Mouse (Mus musculus): ENCODE measurements around the gene Slc9a4.
"Not testable (repeated sequence)": the region's sequence is repeated elsewhere in the genome, so short reads cannot be mapped to it uniquely, and the experiment has no call there.

Gene Slc9a4

DNA sequence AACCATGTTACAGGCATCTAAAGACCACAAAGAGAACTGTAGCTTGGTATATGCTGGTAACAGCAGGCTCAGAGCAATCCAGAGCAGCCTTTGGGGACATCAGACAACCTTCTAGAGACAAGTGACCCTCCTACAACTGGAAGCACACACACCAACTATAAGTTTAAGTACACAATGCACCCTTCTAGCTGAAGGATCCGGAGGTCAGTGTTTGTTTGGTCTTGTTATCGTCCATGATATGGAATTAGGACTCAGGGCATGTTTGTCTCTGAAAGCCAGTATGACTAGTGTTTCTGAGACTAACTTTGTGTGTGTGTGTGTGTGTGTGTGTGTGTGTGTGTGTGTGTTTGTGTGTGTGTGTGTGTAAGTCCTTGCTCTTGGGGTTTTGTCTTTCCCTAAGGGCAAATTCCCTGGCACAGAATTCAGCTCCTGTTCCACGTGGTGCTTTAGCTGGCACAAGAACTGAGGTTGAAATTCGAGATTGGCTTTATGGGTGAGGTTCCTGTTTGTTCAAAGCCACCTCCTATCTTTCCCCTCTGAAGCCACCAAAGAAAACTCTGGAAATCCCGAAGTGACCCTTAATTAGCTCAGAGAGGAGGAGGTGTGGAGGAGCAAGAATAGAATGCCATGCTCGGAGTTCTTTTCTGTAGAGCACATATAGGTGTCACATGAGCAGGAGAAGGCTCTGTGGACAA is 71.1 kb downstream of the Slc9a4 start:
- DNase-seq (ENCODE audit: low read depth) = no peak

DNA sequence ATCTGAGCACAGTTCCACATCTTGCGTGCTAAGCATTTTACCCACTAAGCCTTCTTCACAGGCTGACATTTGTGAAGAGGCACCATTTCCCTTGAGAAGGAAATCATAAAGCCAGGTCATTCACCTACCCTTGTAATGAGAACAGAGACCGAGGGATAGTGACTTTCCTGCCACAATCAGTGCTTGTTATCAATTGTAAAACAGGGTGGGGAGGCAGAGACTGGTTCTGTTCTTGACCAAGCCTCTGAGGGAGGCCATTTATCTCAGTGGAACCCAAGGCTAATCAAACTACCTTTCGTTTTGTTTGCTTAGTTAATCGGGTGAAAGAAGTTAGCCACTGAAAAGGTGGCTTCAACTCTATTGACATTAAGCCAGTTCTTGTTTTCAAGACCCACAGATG is 77.2 kb downstream of the Slc9a4 start:
- no peak for DNase-seq (ENCODE audit: low read depth)

DNA sequence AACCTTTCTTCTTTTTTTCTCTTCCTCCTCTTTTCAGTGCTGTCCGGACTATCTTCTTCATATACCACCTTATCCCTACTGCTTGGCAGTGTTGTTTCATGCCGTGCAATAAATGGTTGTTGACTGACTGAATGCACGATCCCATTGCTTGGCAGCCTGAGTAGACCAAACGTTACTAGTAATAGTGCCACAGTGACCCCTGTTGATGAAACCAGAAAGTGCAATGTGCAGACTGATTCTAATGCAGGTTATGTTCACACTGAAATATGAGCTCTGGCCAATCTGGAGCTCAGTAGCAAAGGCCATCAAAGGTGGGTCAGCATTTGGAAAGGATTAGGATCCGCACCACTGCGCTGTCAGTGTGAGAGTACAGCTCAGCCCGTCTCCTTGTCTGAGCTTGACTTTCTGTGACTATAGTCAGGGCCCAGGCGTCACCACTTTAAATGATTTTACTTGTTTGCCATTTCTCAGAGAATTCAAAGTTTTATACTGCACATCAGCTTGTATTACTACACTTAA is 78.2 kb downstream of the Slc9a4 start:
- DNase-seq (ENCODE audit: low read depth) = peak; percentile 38

DNA sequence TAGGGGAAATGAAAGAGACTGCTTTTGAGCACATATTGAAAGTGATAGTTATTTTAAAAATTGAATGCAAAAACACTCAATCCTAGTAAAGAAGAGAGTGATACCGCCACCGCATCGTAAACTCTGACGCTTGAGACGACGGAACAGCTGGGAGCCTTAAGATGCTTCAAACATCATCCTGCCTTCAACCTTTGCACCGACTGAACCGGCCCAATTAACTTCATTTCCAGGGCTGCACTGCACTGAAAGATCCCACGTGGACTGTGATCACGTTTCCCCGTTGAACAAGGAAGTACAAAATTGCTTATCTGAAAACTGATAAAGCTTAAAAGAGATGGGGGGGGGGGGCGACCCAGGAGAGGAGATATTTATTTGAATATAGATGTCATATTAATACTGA is 79.1 kb downstream of the Slc9a4 start:
- DNase-seq (ENCODE audit: low read depth) = no peak

DNA sequence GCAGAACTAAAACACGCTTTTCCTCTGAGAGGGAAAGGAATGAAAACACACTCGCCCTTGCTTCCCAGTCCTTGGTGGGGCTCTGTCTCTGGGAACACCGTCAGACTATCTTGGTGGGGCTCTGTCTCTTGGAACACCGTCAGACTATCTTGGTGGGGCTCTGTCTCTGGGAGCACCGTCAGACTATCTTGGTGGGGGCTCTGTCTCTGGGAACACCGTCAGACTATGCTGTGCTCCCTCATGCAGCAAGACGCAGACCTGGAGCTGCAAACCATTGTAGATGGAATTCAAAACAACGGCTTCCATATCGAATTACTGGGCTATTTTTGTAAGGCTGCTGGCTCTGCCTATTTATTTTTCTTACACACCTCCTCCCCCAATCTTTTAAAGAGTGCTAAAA is 79.6 kb downstream of the Slc9a4 start:
- no peak for DNase-seq (ENCODE audit: low read depth)

DNA sequence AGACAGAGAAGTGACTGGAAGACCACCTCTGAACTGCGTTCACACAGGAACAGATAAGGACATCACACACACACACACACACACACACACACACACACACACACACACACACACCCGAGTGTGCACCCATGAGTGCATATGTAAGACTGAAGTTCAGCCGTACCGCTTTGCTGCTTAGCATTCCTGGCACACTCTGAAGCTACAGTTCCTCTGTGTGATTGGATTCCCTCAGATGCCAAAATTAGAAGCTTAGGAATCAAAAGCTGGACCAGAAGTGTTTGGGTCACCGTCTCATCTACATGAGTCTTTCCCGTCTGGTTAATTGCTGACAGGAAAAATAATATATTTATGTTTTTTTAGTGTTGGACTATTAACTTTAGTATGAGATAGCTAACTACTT is 81.0 kb downstream of the Slc9a4 start:
- no peak for DNase-seq (ENCODE audit: low read depth)

DNA sequence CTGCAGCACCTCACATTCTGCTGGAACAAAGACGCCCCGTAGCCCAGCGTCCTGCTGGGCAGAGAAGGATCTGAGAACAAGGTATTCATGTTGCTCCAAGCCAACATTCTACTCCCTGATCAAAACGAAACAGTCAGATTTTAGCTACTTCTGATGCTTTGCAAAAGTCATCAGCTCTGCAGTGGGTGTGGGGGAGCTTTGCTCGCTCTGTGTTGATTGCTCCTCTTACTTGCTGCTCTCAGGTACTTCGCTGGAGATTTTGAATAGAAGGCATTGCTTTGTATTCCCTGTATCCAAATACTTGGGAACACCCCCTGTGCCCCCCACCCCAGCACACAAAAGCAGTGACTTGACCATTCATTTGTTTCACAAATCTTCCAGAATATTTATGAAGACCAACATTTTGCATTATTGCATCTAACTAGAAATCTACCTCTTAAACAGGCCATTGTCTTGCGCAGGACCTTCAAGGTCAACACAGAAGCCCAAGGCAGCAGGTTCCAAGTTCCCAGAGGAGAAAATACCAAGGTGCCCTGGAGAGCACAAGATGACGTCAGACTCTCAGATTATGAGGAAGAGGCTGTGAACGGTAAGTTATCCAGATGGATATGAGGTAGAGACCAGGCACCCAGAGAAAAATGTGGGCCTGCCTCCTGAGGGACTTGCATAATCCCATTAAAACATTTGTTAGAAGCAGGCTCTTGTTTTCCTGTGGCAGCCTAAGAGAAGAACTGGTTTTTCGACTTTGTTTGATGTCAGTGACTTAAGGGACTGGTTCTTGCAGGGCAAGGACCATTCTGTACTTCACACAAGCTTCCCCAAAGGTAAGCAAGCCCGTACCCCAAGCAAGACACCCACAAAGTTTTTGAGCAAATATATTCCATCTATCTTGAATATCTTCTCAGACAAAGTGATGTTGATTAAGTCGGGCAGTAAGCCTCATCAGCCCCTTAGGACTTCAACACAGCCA is 85.8 kb downstream of the Slc9a4 start:
- DNase-seq (ENCODE audit: low read depth) = no peak

DNA sequence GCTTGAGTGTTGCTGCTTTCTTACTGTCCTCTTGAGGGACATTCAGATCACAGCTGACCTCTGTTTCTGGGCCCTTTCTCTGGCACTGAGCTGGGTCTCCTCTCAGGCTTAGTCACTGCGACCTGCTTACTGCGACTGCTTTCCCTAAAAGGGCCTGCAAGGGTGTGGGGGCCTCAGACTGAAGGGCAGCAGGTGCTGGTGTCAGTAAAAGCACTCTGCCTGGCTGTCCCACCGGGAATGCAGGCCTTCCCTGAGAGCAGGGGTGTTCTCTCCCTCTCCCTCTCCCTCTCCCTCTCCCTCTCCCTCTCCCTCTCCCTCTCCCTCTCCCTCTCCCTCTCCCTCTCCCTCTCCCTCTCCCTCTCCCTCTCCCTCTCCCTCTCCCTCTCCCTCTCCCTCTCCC is 87.6 kb downstream of the Slc9a4 start:
- DNase-seq (ENCODE audit: low read depth) = not testable (repeated sequence)

DNA sequence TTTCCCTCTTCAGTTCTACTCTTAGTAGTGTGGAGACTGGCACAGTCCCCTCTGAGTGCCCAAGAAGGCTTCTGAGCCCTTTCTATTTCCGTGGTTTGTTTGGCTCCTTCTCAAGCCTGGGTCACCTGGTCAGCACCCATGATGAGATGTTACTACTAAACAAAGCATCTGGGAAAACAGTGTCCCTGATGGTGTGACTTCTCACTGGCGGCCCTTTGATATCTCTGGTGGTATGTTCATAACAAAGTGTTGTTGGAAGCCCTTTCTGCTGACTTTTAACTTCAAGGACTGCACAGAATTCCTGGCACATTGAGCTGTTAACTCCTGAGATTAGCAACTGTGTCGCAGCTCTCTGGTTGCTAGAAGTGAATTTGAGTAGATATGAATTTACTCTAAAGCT is 90.1 kb downstream of the Slc9a4 start:
- no peak for DNase-seq (ENCODE audit: low read depth)

DNA sequence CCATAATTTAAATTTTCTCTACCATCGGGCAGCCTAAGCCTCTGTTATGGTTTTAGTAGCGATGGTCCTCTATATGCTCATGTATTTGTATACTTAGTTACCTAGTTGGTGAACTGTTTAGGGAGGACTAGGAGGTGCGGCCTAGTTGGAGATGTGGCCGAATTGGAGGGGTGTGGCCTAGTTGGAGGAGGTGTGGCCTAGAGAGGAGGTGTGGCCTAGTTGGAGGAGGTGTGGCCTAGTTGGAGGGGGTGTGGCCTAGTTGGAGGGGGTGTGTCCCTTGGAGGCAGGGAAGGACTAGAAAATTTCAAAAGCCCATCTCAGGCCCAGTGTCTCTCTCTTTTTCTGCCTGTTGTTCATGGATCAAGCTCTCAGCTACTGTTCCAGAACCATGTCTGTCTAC is 91.6 kb downstream of the Slc9a4 start:
- DNase-seq (ENCODE audit: low read depth) = no peak

DNA sequence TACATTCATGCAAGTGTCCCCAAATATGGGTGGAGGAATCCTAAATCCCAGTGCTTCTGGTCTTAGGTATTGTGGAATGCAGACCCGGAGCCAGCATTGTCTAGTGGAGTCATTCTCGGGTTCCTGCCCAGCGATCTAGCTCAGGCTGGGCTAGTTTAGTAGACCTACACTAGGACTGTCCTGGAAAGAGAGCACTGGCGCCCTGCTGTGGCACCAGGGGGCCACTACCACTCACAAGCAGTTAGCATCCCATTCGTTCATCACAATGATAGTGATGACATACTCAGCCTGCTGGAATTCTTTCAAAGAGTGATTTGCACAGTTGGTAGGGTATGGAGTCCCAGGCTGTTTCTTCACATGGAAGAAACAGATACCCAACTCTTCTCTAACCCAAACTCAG is 97.4 kb downstream of the Slc9a4 start:
- DNase-seq (ENCODE audit: low read depth) = no peak

Measured in c-Kit-positive CD71-negative TER-119-negative erythroid progenitor cells, embryonic 14.5 days (primary cell).